Mouse (Mus musculus) erythroblast, embryonic 14.5 days (primary cell): ENCODE results near the gene Rnf4. TPM values are rescaled to one million over a fixed set of nuclear protein-coding genes. Genes with fewer than 3 reads are reported as not detected.

Experiments used
- H3K27me3 ChIP-seq: 2 replicates; pipeline ENCODE4 v1.6.1; 2012; ENCODE audit warnings: inconsistent platforms; ENCODE audit not compliant: control insufficient read depth
- H3K36me3 ChIP-seq: 2 replicates; pipeline ENCODE4 v1.6.1; 2012; ENCODE audit warnings: mild to moderate bottlenecking, inconsistent platforms; ENCODE audit not compliant: control insufficient read depth
- H3K4me1 ChIP-seq: 2 replicates; pipeline ENCODE4 v1.6.1; 2012; ENCODE audit warnings: inconsistent platforms; ENCODE audit not compliant: control insufficient read depth
- H3K4me3 ChIP-seq: replicated peaks from 2 replicates; pipeline ENCODE3; 2012; ENCODE audit warnings: moderate library complexity, mild to moderate bottlenecking, inconsistent platforms
- H3K9me3 ChIP-seq: 2 replicates; pipeline ENCODE4 v1.6.1; 2012; ENCODE audit warnings: low read length, inconsistent platforms, mixed read lengths; ENCODE audit not compliant: control insufficient read depth
- GATA1 ChIP-seq: IDR thresholded peaks from 2 replicates; pipeline ENCODE4 v1.6.1; 2012; ENCODE audit warnings: low read length, inconsistent platforms, mixed read lengths
- TAL1 ChIP-seq: IDR thresholded peaks from 3 replicates; pipeline ENCODE4 v1.6.1; 2012; ENCODE audit warnings: low read length, inconsistent platforms, mixed read lengths
- polyA plus RNA-seq: library from polyadenylated mRNA; stranded (reverse); fragments of >175 nt; gene quantifications from 2 replicates; pipeline ENCODE4 v1.2.3, GENCODE M21; 2012

Gene Rnf4
- 3.5 and 4.1 TPM in 2 replicates for polyA plus RNA-seq

DNA sequence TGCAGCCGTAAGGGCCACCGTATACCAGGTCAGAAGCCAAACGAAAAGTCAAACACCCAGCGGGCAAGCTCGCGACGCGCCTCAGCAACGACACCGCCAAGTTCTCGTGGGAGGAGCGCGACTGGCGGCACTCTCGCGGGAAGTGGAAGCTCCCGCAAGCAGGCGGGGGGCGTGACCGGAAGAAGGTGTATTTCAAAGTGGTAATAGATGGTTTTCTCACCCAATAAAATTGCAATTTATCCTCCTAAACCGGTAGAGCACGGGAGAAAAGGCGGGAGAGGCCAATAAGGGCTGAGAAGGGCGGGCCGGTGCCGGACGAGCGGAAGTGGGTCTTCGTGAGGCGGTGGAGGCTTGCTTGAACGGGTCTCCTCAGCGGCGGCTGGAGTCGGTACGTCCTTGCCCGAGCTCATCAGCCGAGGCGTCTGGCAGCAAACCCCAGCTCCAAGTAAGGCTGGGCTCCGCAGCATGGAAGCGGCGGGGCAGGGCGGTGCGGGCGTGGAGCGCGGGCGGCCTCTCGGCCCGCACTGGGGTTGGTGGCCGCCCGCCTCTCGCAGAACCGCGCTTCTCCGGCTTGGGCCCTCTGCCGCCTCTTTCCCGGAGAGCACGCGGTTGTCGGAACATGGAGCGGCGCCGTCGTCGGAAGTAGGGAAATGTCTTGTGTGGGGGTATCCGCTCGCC is at the start of gene Rnf4:
Rnf4 (plus strand) TSS at position 193 of the 678 bp plus-strand sequence.
- TF ChIP-seq GATA1 (no peak), TAL1 (no peak)
- no peaks in the 10 kb centered on the region for H3K27me3 ChIP-seq
- H3K4me1 ChIP-seq, result peaks cover 39% of the 10 kb centered on the region
- no peaks in the 10 kb centered on the region for H3K9me3 ChIP-seq
- H3K36me3 ChIP-seq, result peaks cover 32% of the 10 kb centered on the region
- H3K4me3 ChIP-seq, result peak within 1 kb of the TSS; percentile 73

DNA sequence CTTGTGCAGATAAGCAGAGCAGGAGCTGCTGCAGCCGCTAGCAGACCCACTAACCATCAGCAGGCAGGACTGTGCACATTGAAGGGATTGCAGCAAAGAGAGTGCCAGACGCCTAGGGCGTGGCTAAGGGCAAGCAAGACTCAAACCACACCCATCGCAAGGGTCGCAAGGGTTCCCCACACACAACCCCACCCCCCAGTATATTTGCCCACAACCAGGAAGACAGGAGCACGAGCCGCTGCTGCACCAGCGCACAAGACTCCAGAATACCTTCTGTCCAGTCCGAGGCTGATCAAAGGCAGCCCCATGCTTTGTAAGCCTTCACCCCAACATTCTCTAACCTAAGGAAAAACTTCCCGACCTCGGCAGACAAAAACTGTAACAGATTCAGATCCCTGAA is 49.6 kb upstream of the Rnf4 start:
- Histone ChIP-seq H3K4me1 (peaks cover 4% of the 10 kb centered on the region), H3K9me3 (peaks cover 3% of the 10 kb centered on the region; the same call in 1 of the 2 replicates), H3K4me3 (no peak overlapping the region), H3K27me3 (peaks cover 80% of the 10 kb centered on the region), H3K36me3 (no peaks in the 10 kb centered on the region)
- TF ChIP-seq GATA1 (no peak), TAL1 (no peak)

DNA sequence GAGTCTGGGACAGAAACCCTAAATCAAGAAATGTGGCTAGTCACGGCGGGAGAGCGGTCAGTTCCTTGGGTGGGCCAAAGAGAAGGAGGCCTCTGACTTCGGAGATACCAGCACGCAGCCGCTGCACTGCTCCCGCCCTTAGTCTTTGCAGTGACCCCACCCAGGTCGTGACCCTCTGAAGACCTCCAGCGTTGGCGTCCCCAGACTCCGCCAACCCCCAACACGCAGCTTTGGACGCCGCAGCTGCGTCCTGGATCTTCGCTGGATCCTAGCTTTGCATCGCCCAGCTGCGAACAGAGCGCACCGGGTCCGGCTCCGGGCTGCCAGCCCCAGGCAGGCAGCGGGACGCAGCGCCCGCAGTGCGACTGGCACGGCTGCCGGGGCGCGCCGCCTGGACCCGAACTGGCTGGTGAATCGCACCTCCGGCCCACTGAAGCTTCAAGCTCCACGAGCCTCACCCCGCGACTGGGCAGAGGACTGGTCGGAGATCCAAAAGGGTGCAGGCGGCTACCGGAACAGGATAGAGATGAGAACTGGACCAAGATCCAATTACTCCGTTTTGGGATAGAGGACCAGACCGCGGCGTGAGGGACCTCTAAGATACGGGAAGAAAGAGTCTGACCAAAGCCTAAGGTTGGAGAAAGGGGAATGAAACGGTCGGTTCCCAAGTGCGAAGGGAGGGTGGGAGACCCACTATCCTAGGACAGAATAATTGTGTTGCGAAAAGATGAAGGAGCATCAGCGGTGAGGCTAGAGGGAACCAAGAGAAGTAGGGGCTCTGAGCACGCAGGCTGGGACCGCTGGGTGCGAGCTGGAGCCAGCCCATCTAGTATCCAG is 48.9 kb upstream of the Rnf4 start:
- H3K4me3 ChIP-seq, result no peak overlapping the region
- H3K4me1 ChIP-seq, result peaks cover 4% of the 10 kb centered on the region
- H3K36me3 ChIP-seq, result no peaks in the 10 kb centered on the region
- H3K9me3 ChIP-seq, result peaks cover 3% of the 10 kb centered on the region; the same call in 1 of the 2 replicates
- peaks cover 86% of the 10 kb centered on the region for H3K27me3 ChIP-seq
- no peak for TF ChIP-seq GATA1
- TF ChIP-seq TAL1, result no peak

DNA sequence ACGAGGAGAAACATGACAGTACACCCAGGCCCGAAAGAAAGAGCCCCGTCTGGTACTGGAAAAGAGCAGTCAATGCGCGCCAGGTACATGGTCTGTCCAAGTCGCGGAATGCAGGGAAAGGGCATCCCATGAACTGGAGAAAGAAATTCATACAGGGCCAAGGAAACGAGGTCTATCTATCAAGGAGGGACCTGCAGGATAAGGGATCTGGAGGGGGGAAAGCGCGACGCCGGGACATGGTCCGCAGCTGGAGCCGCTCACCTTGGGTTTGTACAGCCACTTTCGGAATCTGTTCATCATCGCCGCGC is 48.3 kb upstream of the Rnf4 start:
- peaks cover 4% of the 10 kb centered on the region for H3K4me1 ChIP-seq
- H3K36me3 ChIP-seq, result no peaks in the 10 kb centered on the region
- no peak for TF ChIP-seq GATA1
- no peak for TF ChIP-seq TAL1
- peaks cover 87% of the 10 kb centered on the region for H3K27me3 ChIP-seq
- H3K4me3 ChIP-seq, result peak overlapping the region; percentile 45
- peaks cover 3% of the 10 kb centered on the region; the same call in 1 of the 2 replicates for H3K9me3 ChIP-seq

DNA sequence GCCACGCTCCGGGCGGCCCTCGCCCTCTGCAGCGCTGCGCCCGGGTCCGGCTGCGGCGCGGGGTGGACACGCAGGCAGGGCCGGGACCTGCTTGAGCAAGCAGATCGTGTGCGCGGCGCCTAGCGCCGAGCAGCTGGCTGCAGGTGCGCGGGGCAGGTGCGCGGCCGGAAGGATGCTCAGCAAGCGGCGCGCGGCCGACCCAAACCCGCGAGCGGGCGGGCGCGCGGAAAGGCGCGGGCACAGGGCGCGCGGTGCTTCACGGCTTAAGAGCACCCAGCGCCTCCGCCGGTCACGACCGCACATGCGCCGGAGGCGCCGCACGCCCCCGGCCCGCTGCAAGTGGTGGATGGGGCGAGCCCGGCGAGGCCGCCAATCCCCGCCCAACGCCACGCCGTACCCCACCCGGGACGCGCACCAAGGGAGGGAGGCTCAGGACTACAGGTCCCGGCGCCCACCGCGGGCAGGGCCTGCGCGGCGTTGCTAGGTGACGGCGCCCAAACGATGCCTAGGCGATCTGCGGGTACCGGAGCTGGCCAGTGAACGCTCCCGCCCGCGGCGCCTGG is 47.9 kb upstream of the Rnf4 start, which contains the start of the genes Zfyve28 and Cfap99:
Zfyve28 (minus strand) TSS at position 296 of the 563 bp plus-strand sequence.
Cfap99 (plus strand) TSS at position 447 of the 563 bp plus-strand sequence.
- peaks cover 3% of the 10 kb centered on the region; the same call in 1 of the 2 replicates for H3K9me3 ChIP-seq
- H3K27me3 ChIP-seq, result peaks cover 82% of the 10 kb centered on the region
- no peak for TF ChIP-seq GATA1
- TF ChIP-seq TAL1, result no peak
- H3K36me3 ChIP-seq, result no peaks in the 10 kb centered on the region
- H3K4me1 ChIP-seq, result peaks cover 4% of the 10 kb centered on the region
- peak within 1 kb of the TSS; percentile 45 for H3K4me3 ChIP-seq

DNA sequence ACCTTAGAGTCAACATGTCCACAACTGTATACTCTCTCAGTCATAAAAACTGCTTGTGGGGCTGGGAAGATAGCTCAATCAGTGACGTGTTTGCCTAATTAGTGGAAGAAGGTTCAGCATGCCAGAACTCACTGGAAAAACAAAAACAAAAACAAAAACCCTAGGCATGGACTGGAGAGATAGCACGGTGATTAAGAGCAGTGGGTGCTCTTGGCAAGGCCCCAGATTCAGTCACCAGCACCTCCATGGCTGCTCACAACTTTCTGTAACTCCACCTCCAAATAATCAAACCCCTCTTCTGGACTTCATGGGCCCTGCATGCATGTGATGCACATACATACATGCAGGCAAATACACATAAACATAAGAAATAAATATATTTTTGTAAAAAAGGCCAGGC is 46.8 kb upstream of the Rnf4 start:
- no peak for TF ChIP-seq TAL1
- no peak for TF ChIP-seq GATA1
- H3K4me3 ChIP-seq, result no peak overlapping the region
- peaks cover 74% of the 10 kb centered on the region for H3K27me3 ChIP-seq
- no peaks in the 10 kb centered on the region for H3K36me3 ChIP-seq
- peaks cover 4% of the 10 kb centered on the region for H3K4me1 ChIP-seq
- H3K9me3 ChIP-seq, result peaks cover 3% of the 10 kb centered on the region; the same call in 1 of the 2 replicates

DNA sequence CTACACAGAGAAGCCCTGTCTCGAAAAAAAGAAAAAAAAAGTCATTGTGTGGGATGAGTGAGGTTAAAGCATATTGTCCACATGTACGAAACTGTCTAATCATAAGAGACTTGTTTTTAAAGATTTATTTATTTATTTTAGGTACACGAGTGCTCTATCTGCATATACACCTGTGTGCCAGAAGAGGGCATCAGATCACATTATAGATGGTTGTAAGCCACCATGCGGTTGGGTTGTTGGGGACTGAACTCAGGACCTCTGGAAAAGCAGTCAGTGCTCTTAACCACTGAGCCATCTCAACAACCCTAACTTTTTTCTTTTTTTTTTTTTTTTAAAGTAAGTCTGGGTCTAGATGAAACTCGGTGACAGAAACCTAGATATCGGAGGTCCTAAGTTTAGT is 42.7 kb upstream of the Rnf4 start:
- H3K36me3 ChIP-seq, result no peaks in the 10 kb centered on the region
- peaks cover 38% of the 10 kb centered on the region for H3K27me3 ChIP-seq
- H3K4me1 ChIP-seq, result peaks cover 2% of the 10 kb centered on the region
- H3K4me3 ChIP-seq, result no peak overlapping the region
- H3K9me3 ChIP-seq, result no peaks in the 10 kb centered on the region
- no peak for TF ChIP-seq GATA1
- TF ChIP-seq TAL1, result no peak

DNA sequence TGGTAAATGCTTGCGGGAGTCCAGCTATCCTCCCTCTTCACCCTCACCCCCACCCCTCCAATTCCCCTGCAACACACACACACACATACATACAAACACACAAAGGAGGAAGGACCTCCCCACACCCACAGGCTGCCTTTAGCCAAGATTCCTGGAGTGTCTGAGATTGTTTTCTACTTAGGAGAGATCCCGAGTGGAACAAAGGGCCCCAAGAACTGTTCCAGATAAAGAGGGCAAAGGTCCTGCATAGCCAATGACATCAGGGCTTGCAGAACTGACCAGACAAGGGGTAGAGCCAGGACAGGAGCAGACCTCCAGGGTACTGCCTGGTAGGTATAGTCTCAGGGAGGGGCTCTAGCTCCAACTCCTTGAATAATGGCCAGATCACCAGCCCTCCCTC is 41.4 kb upstream of the Rnf4 start:
- TF ChIP-seq TAL1 (no peak), GATA1 (no peak)
- Histone ChIP-seq H3K4me1 (no peaks in the 10 kb centered on the region), H3K9me3 (no peaks in the 10 kb centered on the region), H3K36me3 (no peaks in the 10 kb centered on the region), H3K4me3 (no peak overlapping the region), H3K27me3 (peaks cover 27% of the 10 kb centered on the region)

DNA sequence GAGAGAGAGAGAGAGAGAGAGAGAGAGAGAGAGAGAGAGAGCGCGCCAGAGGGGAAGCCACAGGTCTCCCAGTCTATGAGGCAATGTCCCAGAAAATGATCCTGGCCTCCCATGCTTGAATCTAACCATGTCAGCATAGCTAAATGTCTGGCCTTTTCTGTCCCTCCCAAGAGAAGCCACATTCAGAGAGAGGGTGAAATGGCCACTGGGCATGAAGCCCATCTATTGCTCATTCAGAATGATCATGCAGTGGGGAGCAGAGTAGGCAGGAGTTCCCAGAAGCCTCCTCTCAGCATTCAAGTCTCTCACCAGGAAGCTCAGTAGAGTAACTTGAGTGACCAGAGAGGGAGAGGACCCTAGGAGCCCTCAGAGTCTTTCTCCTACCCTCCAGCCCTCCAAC is 40.9 kb upstream of the Rnf4 start:
- no peaks in the 10 kb centered on the region for H3K36me3 ChIP-seq

More for the DNA sequence above, 40.9 kb upstream of the Rnf4 start:
- Histone ChIP-seq H3K9me3 (no peaks in the 10 kb centered on the region), H3K4me1 (no peaks in the 10 kb centered on the region), H3K27me3 (peaks cover 25% of the 10 kb centered on the region), H3K4me3 (no peak overlapping the region)
- TF ChIP-seq GATA1, result no peak
- no peak for TF ChIP-seq TAL1
